Mouse (Mus musculus) kidney, adult 2 months (tissue): ENCODE measurements around the gene Nme3. TPM values are rescaled to one million over a fixed set of nuclear protein-coding genes. Genes with fewer than 3 reads are reported as not detected.

ENCODE experiments used
- DNase-seq: peaks from one replicate; pipeline ENCODE4 v3.0.0; 2021
- H3K27ac ChIP-seq: fragments of 200-500 bp; 2 replicates; pipeline ENCODE4 v1.5.1; 2012; ENCODE audit warnings: low read depth, low read length, control low read depth, inconsistent platforms; ENCODE audit not compliant: insufficient read depth
- H3K27me3 ChIP-seq: fragments of 200-500 bp; replicated peaks from 2 replicates; pipeline ENCODE4 v1.6.1; 2012; ENCODE audit warnings: mild to moderate bottlenecking, moderate library complexity, low read length, inconsistent platforms; ENCODE audit not compliant: control insufficient read depth, insufficient read depth
- H3K36me3 ChIP-seq: fragments of 200-500 bp; 2 replicates; pipeline ENCODE4 v1.6.1; 2012; ENCODE audit warnings: mild to moderate bottlenecking, moderate library complexity, low read length, inconsistent platforms; ENCODE audit not compliant: control insufficient read depth, insufficient read depth
- H3K4me1 ChIP-seq: fragments of 200-500 bp; 2 replicates; pipeline ENCODE4 v1.6.1; 2011; ENCODE audit warnings: low read length; ENCODE audit not compliant: control insufficient read depth, insufficient read depth
- H3K4me3 ChIP-seq: fragments of 200-500 bp; 2 replicates; pipeline ENCODE4 v1.5.1; 2011; ENCODE audit warnings: mild to moderate bottlenecking, low read depth, low read length, control low read depth; ENCODE audit not compliant: insufficient read depth
- CTCF ChIP-seq: fragments of 200-500 bp; conservative IDR thresholded peaks from 2 replicates; pipeline ENCODE4 v1.5.1; 2011; ENCODE audit warnings: low read depth, mild to moderate bottlenecking, control low read depth, low read length, moderate library complexity, mixed read lengths; ENCODE audit not compliant: insufficient read depth, insufficient read length
- POLR2A ChIP-seq: fragments of 200-500 bp; IDR thresholded peaks from one replicate; pipeline ENCODE4 v1.6.1; 2011; ENCODE audit warnings: low read depth, low read length, control low read depth
- WGBS: fragments of 180-500 bp; shearing (Covaris S2); methylation state at CpG from one replicate; pipeline ENCODE4 v1.1.7; 2018; 5-methylcytosine and 5-hydroxymethylcytosine counted together
- polyA plus RNA-seq: library from polyadenylated mRNA; depleted of rRNA; stranded (reverse); fragments of >200 nt; gene quantifications from 2 replicates; pipeline ENCODE4 v1.2.3, GENCODE M21; 2012

Gene Nme3
- polyA plus RNA-seq, 1 experiment, result 115 TPM

GRCm38 (mm10) chr17:24898041-24898854, 1.9 kb downstream of the Nme3 start:
- TF ChIP-seq CTCF, result no peak
- TF ChIP-seq POLR2A, result no peak
- WGBS, result 74% methylated on average over 4 of the region's 4 CpGs
- Histone ChIP-seq H3K27me3 (no peaks in the 10 kb centered on the region), H3K27ac (no peak overlapping the region), H3K4me1 (peaks cover 9% of the 10 kb centered on the region; the same call in 1 of the 2 replicates), H3K36me3 (peaks cover 2% of the 10 kb centered on the region; the same call in 1 of the 2 replicates), H3K4me3 (no peak overlapping the region)
- no peak for DNase-seq

- H3K27me3 ChIP-seq, result no peaks in the 10 kb centered on the region
- no peak for TF ChIP-seq POLR2A
- no peak for TF ChIP-seq CTCF
- H3K36me3 ChIP-seq, result peaks cover 2% of the 10 kb centered on the region; the same call in 1 of the 2 replicates
- WGBS, result 69% methylated on average over 5 of the region's 5 CpGs
- no peak overlapping the region for H3K27ac ChIP-seq
- peaks cover 7% of the 10 kb centered on the region; the same call in 1 of the 2 replicates for H3K4me1 ChIP-seq
- H3K4me3 ChIP-seq, result no peak overlapping the region
- no peak for DNase-seq
Measured at GRCm38 (mm10) chr17:24899153-24899552, 2.9 kb downstream of the Nme3 start.

GRCm38 (mm10) chr17:24900014-24900413, 3.7 kb downstream of the Nme3 start:
- Histone ChIP-seq H3K27me3 (no peaks in the 10 kb centered on the region), H3K27ac (no peak overlapping the region), H3K36me3 (peaks cover 4% of the 10 kb centered on the region; the same call in 1 of the 2 replicates), H3K4me1 (peaks cover 5% of the 10 kb centered on the region; the same call in 1 of the 2 replicates), H3K4me3 (no peak overlapping the region)
- WGBS, result 92% methylated on average over 6 of the region's 6 CpGs
- TF ChIP-seq CTCF (no peak), POLR2A (no peak)
- DNase-seq, result no peak

GRCm38 (mm10) chr17:24902124-24902523, 5.8 kb downstream of the Nme3 start:
- H3K4me1 ChIP-seq, result peaks cover 2% of the 10 kb centered on the region; the same call in 1 of the 2 replicates
- peaks cover 4% of the 10 kb centered on the region; the same call in 1 of the 2 replicates for H3K36me3 ChIP-seq
- WGBS, result 93% methylated on average over 5 of the region's 5 CpGs

GRCm38 (mm10) chr17:24902671-24903474, 6.6 kb downstream of the Nme3 start:
- H3K27me3 ChIP-seq, result no peaks in the 10 kb centered on the region
- H3K4me3 ChIP-seq, result no peak overlapping the region
- 63% methylated on average over 9 of the region's 9 CpGs for WGBS
- no peak for DNase-seq
- TF ChIP-seq CTCF, result peak; percentile 47
- no peak for TF ChIP-seq POLR2A
- H3K4me1 ChIP-seq, result no peaks in the 10 kb centered on the region
- no peak overlapping the region for H3K27ac ChIP-seq
- peaks cover 4% of the 10 kb centered on the region; the same call in 1 of the 2 replicates for H3K36me3 ChIP-seq

More at GRCm38 (mm10) chr17:24902124-24902523, 5.8 kb downstream of the Nme3 start:
- no peak overlapping the region for H3K27ac ChIP-seq
- no peak for TF ChIP-seq POLR2A
- no peak for TF ChIP-seq CTCF
- DNase-seq, result no peak
- H3K4me3 ChIP-seq, result no peak overlapping the region
- no peaks in the 10 kb centered on the region for H3K27me3 ChIP-seq

GRCm38 (mm10) chr17:24903767-24904166, 7.5 kb downstream of the Nme3 start:
- Histone ChIP-seq H3K36me3 (peaks cover 4% of the 10 kb centered on the region), H3K4me3 (no peak overlapping the region), H3K27me3 (no peaks in the 10 kb centered on the region), H3K27ac (no peak overlapping the region), H3K4me1 (no peaks in the 10 kb centered on the region)
- no peak for DNase-seq
- 90% methylated on average over 9 of the region's 9 CpGs for WGBS
- no peak for TF ChIP-seq CTCF
- TF ChIP-seq POLR2A, result no peak

- H3K36me3 ChIP-seq, result peaks cover 2% of the 10 kb centered on the region
Measured at GRCm38 (mm10) chr17:24907591-24907990, 11.3 kb downstream of the Nme3 start.

More at GRCm38 (mm10) chr17:24907591-24907990, 11.3 kb downstream of the Nme3 start:
- no peak overlapping the region for H3K4me3 ChIP-seq
- 84% methylated on average over 2 of the region's 2 CpGs for WGBS
- TF ChIP-seq CTCF, result no peak
- no peak for TF ChIP-seq POLR2A
- H3K27me3 ChIP-seq, result no peaks in the 10 kb centered on the region
- DNase-seq, result no peak
- no peaks in the 10 kb centered on the region for H3K4me1 ChIP-seq
- H3K27ac ChIP-seq, result no peak overlapping the region
